Mouse (Mus musculus): Measurements from ENCODE around the gene Ccdc43. TPM values are rescaled to one million over a fixed set of nuclear protein-coding genes. Genes with fewer than 3 reads are reported as not detected.

Ccdc43 gene
- 36.7 TPM for total RNA-seq (2023)

GRCm38 (mm10) chr11:102697338-102698017 is at the start of gene Ccdc43:
Ccdc43 (minus strand) TSS chr11:102697782.

GRCm38 (mm10) chr11:102663416-102663815 is 34.2 kb downstream of the Ccdc43 start, which contains the start of gene Meioc:
Meioc (plus strand) TSS chr11:102663716.

Other genes with a start within 250 kb of the Ccdc43 start
- 23.1 TPM for gene Itga2b, start 227.7 kb downstream of the Ccdc43 start, total RNA-seq (2023)
- gene Gpatch8, start 141.4 kb downstream of the Ccdc43 start, total RNA-seq (2023) = 57.9 TPM
- gene Gm11627, start 118.3 kb downstream of the Ccdc43 start, total RNA-seq (2023) = not detected
- gene Fzd2, start 93.4 kb downstream of the Ccdc43 start, total RNA-seq (2023) = not detected
- gene Meioc, start 34.1 kb downstream of the Ccdc43 start, total RNA-seq (2023) = not detected
- gene Adam11, start 63.7 kb upstream of the Ccdc43 start, total RNA-seq (2023) = 2.6 TPM
- not detected for gene Gjc1, start 121.9 kb upstream of the Ccdc43 start, total RNA-seq (2023)
- not detected for gene Higd1b, start 138.1 kb upstream of the Ccdc43 start, total RNA-seq (2023)
- gene Eftud2, start 183.2 kb upstream of the Ccdc43 start, total RNA-seq (2023) = 128 TPM
- gene Ccdc103, start 183.4 kb upstream of the Ccdc43 start, total RNA-seq (2023) = not detected
- not detected for gene Fam187a, start 187.4 kb upstream of the Ccdc43 start, total RNA-seq (2023)
- not detected for gene Gfap, start 203.1 kb upstream of the Ccdc43 start, total RNA-seq (2023)
- gene Kif18b, start 227.3 kb upstream of the Ccdc43 start, total RNA-seq (2023) = 1.1 TPM
- gene C1ql1, start 248.9 kb upstream of the Ccdc43 start, total RNA-seq (2023) = not detected